Mouse (Mus musculus) brain, embryonic 14.5 days (tissue): ENCODE results near the gene Man2b1.
"Not testable (repeated sequence)": the region's sequence is repeated elsewhere in the genome, so short reads cannot be mapped to it uniquely, and the experiment has no call there.

ENCODE experiments used
- CTCF ChIP-seq: fragments of 200-500 bp; IDR thresholded peaks from 2 replicates; pipeline ENCODE4 v1.5.1; 2012; ENCODE audit warnings: inconsistent platforms, mild to moderate bottlenecking, moderate library complexity, borderline replicate concordance; ENCODE audit not compliant: insufficient read depth, insufficient read length; ENCODE audit errors: extremely low read depth
- POLR2A ChIP-seq: fragments of 200-500 bp; IDR thresholded peaks from 2 replicates; pipeline ENCODE4 v1.6.1; 2012; ENCODE audit warnings: mild to moderate bottlenecking, inconsistent platforms, borderline replicate concordance; ENCODE audit not compliant: poor library complexity, insufficient read depth, insufficient read length, severe bottlenecking; ENCODE audit errors: extremely low read depth

DNA sequence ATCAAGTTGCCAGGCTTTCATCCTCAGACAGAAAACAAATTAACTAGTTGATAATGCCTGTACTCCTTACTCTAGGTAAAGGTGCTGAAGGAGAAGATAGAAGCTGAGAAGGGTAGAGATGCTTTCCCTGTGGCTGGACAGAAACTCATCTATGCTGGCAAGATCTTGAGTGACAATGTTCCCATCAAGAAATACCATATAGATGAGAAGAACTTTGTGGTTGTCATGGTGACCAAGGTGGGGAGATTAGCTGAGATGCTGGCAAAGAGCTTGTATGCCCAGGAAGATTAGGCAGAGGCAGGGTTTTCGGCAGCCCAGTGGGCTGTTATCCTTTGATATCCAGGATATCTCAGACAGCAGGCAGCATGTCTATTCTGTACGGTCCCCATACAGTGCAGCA, 52.6 kb downstream of the Man2b1 start:
- TF ChIP-seq POLR2A, CTCF: not testable (repeated sequence)
